Mouse (Mus musculus) neural tube, embryonic 11.5 days (tissue): ENCODE measurements around the gene Car6. TPM values are rescaled to one million over a fixed set of nuclear protein-coding genes. Genes with fewer than 3 reads are reported as not detected.

Source experiments
- ATAC-seq: fragments of 200-750 bp; cut with Nextera tagmentation; 2 replicates; pipeline ENCODE4 v1.8.0; 2017; ENCODE audit warnings: moderate number of reproducible peaks, mild to moderate bottlenecking, moderate TSS enrichment, moderate library complexity; ENCODE audit not compliant: insufficient read depth, low FRiP score, low TSS enrichment
- DNase-seq: peaks from one replicate; pipeline ENCODE4 v3.0.0-alpha.2; 2015; ENCODE audit warnings: low spot score
- H3K27ac ChIP-seq: fragments of 300-500 bp; sonication (generic); 2 replicates; pipeline ENCODE4 v1.5.1; 2014; ENCODE audit warnings: low read depth, mild to moderate bottlenecking, low read length
- H3K27me3 ChIP-seq: fragments of 300-500 bp; sonication (generic); 2 replicates; pipeline ENCODE4 v1.6.1; 2014; ENCODE audit warnings: mild to moderate bottlenecking, low read length, mixed read lengths; ENCODE audit not compliant: control insufficient read depth, insufficient read depth
- H3K36me3 ChIP-seq: fragments of 300-500 bp; sonication (generic); 2 replicates; pipeline ENCODE4 v1.6.1; 2014; ENCODE audit warnings: mild to moderate bottlenecking, low read length, moderate library complexity, mixed read lengths; ENCODE audit not compliant: control insufficient read depth, insufficient read depth
- H3K4me1 ChIP-seq: fragments of 300-500 bp; sonication (generic); 2 replicates; pipeline ENCODE4 v1.6.1; 2014; ENCODE audit warnings: low read length, mixed read lengths; ENCODE audit not compliant: control insufficient read depth, insufficient read depth
- H3K4me2 ChIP-seq: fragments of 300-500 bp; sonication (generic); 2 replicates; pipeline ENCODE4 v1.6.1; 2014; ENCODE audit warnings: low read depth, mild to moderate bottlenecking, moderate library complexity
- H3K4me3 ChIP-seq: fragments of 300-500 bp; sonication (generic); 2 replicates; pipeline ENCODE4 v1.5.1; 2014; ENCODE audit warnings: low read depth, low read length
- H3K9ac ChIP-seq: fragments of 300-500 bp; sonication (generic); 2 replicates; pipeline ENCODE4 v1.6.1; 2014; ENCODE audit warnings: mild to moderate bottlenecking, low read length
- H3K9me3 ChIP-seq: fragments of 300-500 bp; sonication (generic); 2 replicates; pipeline ENCODE4 v1.6.1; 2016; ENCODE audit warnings: low read length; ENCODE audit not compliant: control insufficient read depth
- WGBS: fragments of 180-500 bp; shearing (Covaris S2); extraction: QIAGEN DNeasy Blood & Tissue Kit; methylation state at CpG from one replicate; pipeline ENCODE4 v1.1.7; 2014; 5-methylcytosine and 5-hydroxymethylcytosine counted together
- polyA plus RNA-seq: library from polyadenylated mRNA; unstranded; fragments of >200 nt; fragmentation: Nextera tagmentation; extraction: Ambion mirVana; gene quantifications from 2 replicates; pipeline ENCODE4 v1.2.1, GENCODE M21; 2014

Gene Car6
- polyA plus RNA-seq: 0.39 TPM in 1 of 2 replicates, not detected in the other

- H3K4me2 ChIP-seq: no peak within 1 kb of the TSS
- H3K9me3 ChIP-seq: no peaks in the 10 kb centered on the region
- no peak within 1 kb of the TSS for H3K27ac ChIP-seq
- no peaks in the 10 kb centered on the region for H3K4me1 ChIP-seq
- no peak within 1 kb of the TSS for H3K9ac ChIP-seq
- H3K36me3 ChIP-seq: no peaks in the 10 kb centered on the region
- H3K27me3 ChIP-seq: no peaks in the 10 kb centered on the region
- no peak for ATAC-seq
- H3K4me3 ChIP-seq: no peak within 1 kb of the TSS
- 71% methylated on average over 5 of the region's 5 CpGs for WGBS
- no peak for DNase-seq
Measured at GRCm38 (mm10) chr4:150201232-150201631, at the start of gene Car6. Car6 (minus strand) TSS chr4:150201332.

GRCm38 (mm10) chr4:150249731-150250270, 48.7 kb upstream of the Car6 start:
- Histone ChIP-seq H3K4me1 (no peaks in the 10 kb centered on the region), H3K9ac (no peak overlapping the region), H3K36me3 (peaks cover 24% of the 10 kb centered on the region), H3K27me3 (no peaks in the 10 kb centered on the region), H3K4me2 (no peak overlapping the region), H3K27ac (no peak overlapping the region), H3K9me3 (no peaks in the 10 kb centered on the region), H3K4me3 (no peak overlapping the region)
- 79% methylated on average over 5 of the region's 5 CpGs for WGBS
- ATAC-seq: no peak
- no peak for DNase-seq

DNA sequence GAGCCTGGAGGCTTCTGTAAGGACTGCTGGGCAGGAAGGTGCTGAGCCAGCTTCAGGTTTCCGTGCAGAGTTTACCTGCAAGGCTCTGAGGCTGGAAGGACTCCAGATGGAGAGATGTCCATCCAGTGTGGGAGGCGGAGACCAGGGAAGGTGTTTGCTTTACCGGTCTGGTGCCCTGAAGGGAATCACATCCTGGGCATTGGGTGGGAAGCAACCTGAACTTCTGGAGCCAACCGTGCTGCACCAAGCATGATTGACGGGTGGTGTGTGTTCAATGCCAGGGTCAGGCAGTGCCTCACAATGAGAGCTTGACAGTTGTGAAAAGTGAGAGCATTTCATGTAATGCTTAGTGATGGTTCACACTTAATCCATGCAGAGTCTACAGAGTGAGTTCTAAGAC, 47.8 kb upstream of the Car6 start:
- no peak overlapping the region for H3K9ac ChIP-seq
- H3K27ac ChIP-seq: no peak overlapping the region
- ATAC-seq: no peak
- no peak overlapping the region for H3K4me3 ChIP-seq
- no peaks in the 10 kb centered on the region for H3K27me3 ChIP-seq
- no peak overlapping the region for H3K4me2 ChIP-seq
- no peaks in the 10 kb centered on the region for H3K4me1 ChIP-seq
- WGBS: 82% methylated on average over 5 of the region's 5 CpGs
- H3K9me3 ChIP-seq: no peaks in the 10 kb centered on the region
- no peak for DNase-seq
- H3K36me3 ChIP-seq: peaks cover 28% of the 10 kb centered on the region

DNA sequence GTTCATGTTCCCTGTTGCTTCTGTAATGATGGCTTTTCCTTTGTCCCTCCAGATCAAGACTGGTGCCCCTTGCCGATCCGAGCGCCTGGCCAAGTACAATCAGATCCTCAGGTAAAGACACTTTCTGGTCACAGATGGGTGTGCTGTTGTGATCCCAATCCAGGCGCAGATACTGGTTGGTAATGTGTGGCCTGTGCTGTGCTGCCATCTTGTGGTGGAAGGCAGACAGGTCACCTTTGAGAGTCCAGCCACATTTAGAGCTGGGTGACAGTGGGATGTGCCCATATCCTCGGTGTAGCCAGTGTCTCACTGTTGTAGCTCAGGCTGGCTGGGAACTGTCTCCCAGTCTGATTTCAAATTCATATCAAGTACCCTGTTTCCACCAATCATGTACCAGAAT, 46.9 kb upstream of the Car6 start:
- WGBS: 67% methylated on average over 5 of the region's 5 CpGs
- ATAC-seq: peak; percentile 22; the same call in 1 of the 2 replicates
- H3K27me3 ChIP-seq: no peaks in the 10 kb centered on the region
- peak; percentile 73 for DNase-seq
- H3K4me2 ChIP-seq: no peak overlapping the region
- H3K9ac ChIP-seq: no peak overlapping the region
- H3K9me3 ChIP-seq: no peaks in the 10 kb centered on the region
- no peaks in the 10 kb centered on the region for H3K4me1 ChIP-seq
- no peak overlapping the region for H3K4me3 ChIP-seq
- H3K27ac ChIP-seq: no peak overlapping the region
- H3K36me3 ChIP-seq: peaks cover 28% of the 10 kb centered on the region

DNA sequence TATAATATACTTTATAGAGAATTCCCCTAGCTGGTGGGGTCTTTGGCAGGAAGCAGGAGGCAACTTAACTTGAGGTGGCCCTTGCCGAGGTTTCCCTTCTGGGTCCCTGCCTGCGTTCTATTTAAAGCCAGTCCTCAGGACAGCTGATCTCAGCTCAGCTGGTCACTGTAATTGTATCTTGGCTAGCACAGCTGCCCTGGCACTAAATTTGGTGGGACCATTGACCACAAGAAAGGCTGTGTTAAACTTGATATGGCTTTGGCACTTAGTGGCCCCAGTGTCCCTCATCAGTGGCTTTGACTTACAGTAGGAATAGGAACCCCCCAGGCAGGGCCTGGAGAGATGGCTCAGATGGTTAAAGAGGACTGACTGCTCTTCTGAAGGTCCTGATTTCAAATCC, 44.7 kb upstream of the Car6 start:
- Histone ChIP-seq H3K4me3 (no peak overlapping the region), H3K27me3 (no peaks in the 10 kb centered on the region), H3K4me1 (0 out of 2 replicates have a peak, but pooled peaks cover 3% of the 10 kb centered on the region), H3K9me3 (no peaks in the 10 kb centered on the region), H3K9ac (no peak overlapping the region), H3K4me2 (no peak overlapping the region), H3K27ac (no peak overlapping the region), H3K36me3 (peaks cover 44% of the 10 kb centered on the region)
- WGBS: 73% methylated on average over 2 of the region's 2 CpGs
- ATAC-seq (no peak), DNase-seq (no peak)

DNA sequence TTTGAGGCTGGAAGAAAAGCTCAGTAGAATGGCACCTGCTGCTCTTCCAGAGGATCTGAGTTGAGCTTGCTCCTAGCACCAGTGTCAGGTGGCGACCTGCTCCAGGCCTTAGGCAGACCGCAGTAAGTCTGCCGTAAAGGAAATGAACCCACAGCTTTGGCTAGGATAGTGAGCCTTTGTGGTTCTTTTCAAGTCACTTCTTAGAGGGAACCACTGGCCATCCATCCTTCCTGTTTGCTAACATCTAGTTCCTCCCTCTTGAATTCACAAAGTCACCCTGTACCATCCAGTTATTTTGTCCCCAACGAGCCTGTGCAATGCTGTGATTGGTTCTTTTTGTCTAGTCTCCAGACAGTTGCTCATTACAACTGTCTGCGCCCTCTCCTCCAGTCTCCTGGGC, 41.6 kb upstream of the Car6 start:
- no peak overlapping the region for H3K27ac ChIP-seq
- H3K9me3 ChIP-seq: no peaks in the 10 kb centered on the region
- no peaks in the 10 kb centered on the region for H3K27me3 ChIP-seq
- WGBS: 85% methylated on average over 5 of the region's 5 CpGs
- H3K4me1 ChIP-seq: peaks cover 19% of the 10 kb centered on the region
- H3K4me3 ChIP-seq: no peak overlapping the region
- no peak for ATAC-seq
- DNase-seq: no peak
- H3K36me3 ChIP-seq: peaks cover 34% of the 10 kb centered on the region
- no peak overlapping the region for H3K9ac ChIP-seq
- H3K4me2 ChIP-seq: no peak overlapping the region

DNA sequence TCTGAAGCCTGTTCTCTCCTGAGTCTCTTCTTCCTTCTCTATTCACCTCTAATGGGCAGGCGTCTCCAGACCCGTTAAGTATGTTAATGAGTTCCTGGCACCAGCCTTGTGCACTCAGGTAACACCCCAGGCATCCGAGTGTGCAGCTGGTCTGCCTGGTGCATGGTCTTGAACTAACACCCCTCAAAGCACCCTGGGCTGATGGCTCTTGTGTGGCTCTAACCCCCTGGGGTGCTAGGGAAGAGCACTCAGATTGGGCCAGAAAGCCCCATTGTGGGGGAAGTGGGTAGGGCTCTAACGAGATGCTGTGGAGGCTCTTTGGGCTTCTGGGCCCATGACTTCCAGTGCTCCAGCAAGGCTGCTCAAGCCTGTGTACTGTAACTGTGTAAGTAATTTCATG, 40.6 kb upstream of the Car6 start:
- 80% methylated on average over 4 of the region's 4 CpGs for WGBS
- H3K4me3 ChIP-seq: no peak overlapping the region
- H3K9me3 ChIP-seq: no peaks in the 10 kb centered on the region
- no peak for ATAC-seq
- no peak overlapping the region for H3K27ac ChIP-seq
- H3K36me3 ChIP-seq: peaks cover 29% of the 10 kb centered on the region
- peaks cover 19% of the 10 kb centered on the region for H3K4me1 ChIP-seq
- no peaks in the 10 kb centered on the region for H3K27me3 ChIP-seq
- no peak overlapping the region for H3K9ac ChIP-seq
- no peak for DNase-seq
- H3K4me2 ChIP-seq: no peak overlapping the region

- Histone ChIP-seq H3K27me3 (no peaks in the 10 kb centered on the region), H3K4me2 (no peak overlapping the region), H3K4me3 (no peak overlapping the region), H3K27ac (no peak overlapping the region; the same call in 1 of the 2 replicates), H3K36me3 (peaks cover 24% of the 10 kb centered on the region), H3K4me1 (peaks cover 20% of the 10 kb centered on the region), H3K9ac (no peak overlapping the region), H3K9me3 (no peaks in the 10 kb centered on the region)
- ATAC-seq: no peak
- no peak for DNase-seq
- WGBS: 76% methylated on average over 1 of the region's 1 CpGs
Measured at GRCm38 (mm10) chr4:150240381-150240886, 39.3 kb upstream of the Car6 start.

DNA sequence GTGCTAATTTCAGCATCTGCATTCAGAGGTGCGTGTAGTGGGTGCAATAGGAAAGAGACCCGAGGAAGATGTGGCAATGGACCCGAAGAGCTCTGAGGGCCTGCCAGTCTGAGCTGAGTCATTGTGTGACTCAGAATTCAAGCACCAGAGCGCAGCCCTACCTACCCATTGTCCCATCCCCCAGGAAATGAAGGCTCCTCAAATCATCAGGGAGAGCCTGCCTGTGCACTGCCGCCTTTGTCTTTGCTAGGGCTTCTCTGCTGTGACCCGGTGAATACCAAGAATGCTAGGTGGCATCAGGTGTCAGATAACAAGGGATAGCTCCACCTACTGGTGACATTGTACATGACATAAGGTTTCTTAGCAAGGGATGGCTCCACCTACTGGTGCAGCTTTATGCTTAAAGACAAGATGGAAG, 38.8 kb upstream of the Car6 start:
- H3K9ac ChIP-seq: no peak overlapping the region
- peak; percentile 80 for DNase-seq
- H3K4me3 ChIP-seq: peak overlapping the region; percentile 87
- H3K4me2 ChIP-seq: peak overlapping the region; percentile 66
- H3K9me3 ChIP-seq: no peaks in the 10 kb centered on the region
- H3K36me3 ChIP-seq: peaks cover 24% of the 10 kb centered on the region
- 2% methylated on average over 6 of the region's 6 CpGs for WGBS
- peak overlapping the region; percentile 41; the same call in 1 of the 2 replicates for H3K27ac ChIP-seq
- no peak for ATAC-seq
- no peaks in the 10 kb centered on the region for H3K27me3 ChIP-seq
- peaks cover 24% of the 10 kb centered on the region for H3K4me1 ChIP-seq
